Mouse (Mus musculus): Measurements from ENCODE around the gene Gpc1. TPM values are rescaled to one million over a fixed set of nuclear protein-coding genes. Genes with fewer than 3 reads are reported as not detected.

Gene Gpc1
- polyA plus RNA-seq, 1 experiment from 2014 or later = 93.6 TPM

DNA sequence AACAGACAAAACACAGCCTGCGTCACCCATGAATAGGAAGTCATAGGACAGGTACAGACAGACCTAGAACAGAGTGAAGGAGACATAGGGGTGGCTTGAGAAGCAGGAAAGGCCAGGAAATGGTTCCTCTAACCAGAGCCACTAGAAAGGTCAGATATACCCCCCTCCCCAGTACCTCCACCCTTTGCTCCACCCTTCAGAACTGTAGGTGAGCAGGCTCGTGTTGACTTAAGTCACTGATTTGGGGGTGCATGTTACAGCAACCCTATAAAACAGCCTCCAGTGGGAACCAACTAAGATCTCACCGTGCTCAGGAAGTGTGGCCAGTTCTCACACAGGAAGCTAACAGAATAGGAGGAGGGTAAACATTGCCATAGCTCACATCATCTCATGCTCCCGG is 28.1 kb upstream of the Gpc1 start:
- no peak overlapping the region for H3K9ac ChIP-seq
- ATAC-seq (ENCODE audit: insufficient number of reproducible peaks, low FRiP score, low TSS enrichment, low read depth) = no peak
- WGBS = 81% methylated on average over 4 of the region's 4 CpGs

DNA sequence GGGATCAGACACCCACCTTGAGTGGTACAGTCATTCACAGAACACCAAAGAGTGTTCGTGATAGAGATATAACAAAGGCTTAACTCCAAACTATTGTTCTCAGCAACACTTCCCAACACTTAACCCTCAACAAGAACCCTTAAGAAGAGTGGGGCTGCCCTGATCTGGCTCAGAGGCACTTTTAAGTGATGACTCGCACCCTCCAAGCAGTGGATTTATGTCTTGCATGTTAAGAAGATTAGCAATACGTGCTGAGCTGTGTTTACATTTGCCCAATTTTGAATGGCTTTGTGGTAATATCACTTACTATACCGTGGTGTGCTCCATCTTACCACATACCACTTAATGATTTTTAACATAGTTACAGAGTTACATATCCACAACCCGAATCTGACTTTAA is 26.3 kb upstream of the Gpc1 start:
- Histone ChIP-seq H3K27me3 (no peaks in the 10 kb centered on the region), H3K27ac (replicated peaks) (no peak overlapping the region), H3K4me1 (no peaks in the 10 kb centered on the region), H3K4me3 (replicated peaks) (no peak overlapping the region), H3K4me2 (replicated peaks) (no peak overlapping the region), H3K9me3 (replicated peaks) (0 out of 2 replicates have a peak, but pooled peaks cover 6% of the 10 kb centered on the region), H3K9ac (no peak overlapping the region), H3K36me3 (no peaks in the 10 kb centered on the region)
- no peak for ATAC-seq (ENCODE audit: insufficient number of reproducible peaks, low FRiP score, low TSS enrichment, low read depth)
- WGBS = 68% methylated on average over 5 of the region's 5 CpGs

More for the DNA sequence above, 28.1 kb upstream of the Gpc1 start:
- no peaks in the 10 kb centered on the region for H3K9me3 ChIP-seq (replicated peaks)
- H3K4me2 ChIP-seq (replicated peaks) = no peak overlapping the region
- H3K27me3 ChIP-seq = no peaks in the 10 kb centered on the region
- H3K27ac ChIP-seq (replicated peaks) = no peak overlapping the region
- H3K4me1 ChIP-seq = no peaks in the 10 kb centered on the region
- no peak overlapping the region for H3K4me3 ChIP-seq (replicated peaks)
- H3K36me3 ChIP-seq = no peaks in the 10 kb centered on the region

DNA sequence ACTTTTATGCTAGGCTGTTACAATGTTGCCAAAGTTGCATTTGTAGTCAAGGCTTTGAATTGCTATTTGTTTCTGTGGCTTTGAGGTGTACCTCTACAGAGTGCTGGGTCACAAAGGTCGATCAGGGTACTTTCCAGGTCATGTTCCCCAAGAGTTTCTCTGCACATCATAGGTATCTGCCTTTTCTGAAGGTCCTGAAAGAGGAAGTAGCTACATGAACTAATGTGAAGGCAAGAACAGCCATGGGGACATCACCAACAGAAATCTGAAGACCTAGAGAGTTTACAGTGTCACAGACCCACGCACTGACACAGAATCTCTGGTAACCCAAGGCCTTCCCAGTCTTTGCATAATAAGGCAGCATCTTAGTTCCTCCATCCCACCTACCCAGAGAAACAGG is 25.6 kb upstream of the Gpc1 start:
- H3K4me2 ChIP-seq (replicated peaks) = no peak overlapping the region
- H3K4me3 ChIP-seq (replicated peaks) = no peak overlapping the region
- 73% methylated on average over 2 of the region's 2 CpGs for WGBS
- H3K9me3 ChIP-seq (replicated peaks) = 0 out of 2 replicates have a peak, but pooled peaks cover 6% of the 10 kb centered on the region
- no peaks in the 10 kb centered on the region for H3K4me1 ChIP-seq
- no peak overlapping the region for H3K9ac ChIP-seq
- no peak overlapping the region for H3K27ac ChIP-seq (replicated peaks)
- no peaks in the 10 kb centered on the region for H3K36me3 ChIP-seq
- H3K27me3 ChIP-seq = no peaks in the 10 kb centered on the region
- no peak for ATAC-seq (ENCODE audit: insufficient number of reproducible peaks, low FRiP score, low TSS enrichment, low read depth)

DNA sequence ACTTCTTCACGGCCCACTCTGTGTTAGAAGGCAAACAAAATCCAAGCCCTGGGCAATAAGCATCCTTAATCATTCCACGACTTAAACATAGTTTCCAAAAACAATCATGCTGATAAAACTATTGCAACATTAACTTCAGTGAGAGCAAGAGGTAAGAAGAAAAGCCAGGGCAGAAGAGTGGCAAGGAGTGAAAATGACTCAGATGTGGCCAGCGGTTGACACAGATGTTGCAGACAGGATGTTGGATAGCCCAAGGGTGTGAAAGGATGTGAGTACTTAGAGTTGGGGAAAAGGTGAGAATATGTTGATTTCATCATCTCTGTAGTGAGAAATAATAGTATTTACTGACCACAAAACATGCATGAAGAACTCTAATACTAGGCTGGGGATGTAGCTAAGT is 24.7 kb upstream of the Gpc1 start:
- Histone ChIP-seq H3K9me3 (replicated peaks) (0 out of 2 replicates have a peak, but pooled peaks cover 6% of the 10 kb centered on the region), H3K27me3 (no peaks in the 10 kb centered on the region), H3K4me1 (no peaks in the 10 kb centered on the region), H3K9ac (no peak overlapping the region), H3K27ac (replicated peaks) (no peak overlapping the region), H3K4me3 (replicated peaks) (no peak overlapping the region), H3K4me2 (replicated peaks) (no peak overlapping the region), H3K36me3 (no peaks in the 10 kb centered on the region)
- WGBS = 76% methylated on average over 3 of the region's 3 CpGs
- no peak for ATAC-seq (ENCODE audit: insufficient number of reproducible peaks, low FRiP score, low TSS enrichment, low read depth)

DNA sequence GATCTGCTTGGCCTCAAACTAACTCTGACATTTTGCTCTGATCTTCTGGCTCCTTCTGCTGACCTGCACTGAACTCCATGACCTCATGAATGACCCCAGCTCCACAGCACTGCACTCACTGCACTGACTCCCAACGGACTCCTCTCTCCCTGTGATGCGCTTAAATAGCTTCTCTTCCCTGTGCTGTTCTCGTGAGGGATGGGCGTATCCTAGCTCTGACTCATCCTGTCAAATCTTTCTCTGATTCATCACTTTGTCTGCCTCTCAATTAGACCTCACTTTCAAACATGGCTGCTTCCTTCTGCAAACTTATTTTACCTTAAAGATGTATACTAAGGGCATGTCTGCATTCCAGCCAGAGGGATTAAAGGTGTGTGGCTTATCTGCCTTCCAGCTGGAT is 21.8 kb upstream of the Gpc1 start:
- Histone ChIP-seq H3K36me3 (no peaks in the 10 kb centered on the region), H3K27ac (replicated peaks) (no peak overlapping the region), H3K4me2 (replicated peaks) (no peak overlapping the region), H3K4me3 (replicated peaks) (no peak overlapping the region), H3K9ac (no peak overlapping the region), H3K27me3 (no peaks in the 10 kb centered on the region), H3K4me1 (peaks cover 5% of the 10 kb centered on the region), H3K9me3 (replicated peaks) (0 out of 2 replicates have a peak, but pooled peaks cover 6% of the 10 kb centered on the region)
- ATAC-seq (ENCODE audit: insufficient number of reproducible peaks, low FRiP score, low TSS enrichment, low read depth) = no peak
- 81% methylated on average over 4 of the region's 4 CpGs for WGBS

DNA sequence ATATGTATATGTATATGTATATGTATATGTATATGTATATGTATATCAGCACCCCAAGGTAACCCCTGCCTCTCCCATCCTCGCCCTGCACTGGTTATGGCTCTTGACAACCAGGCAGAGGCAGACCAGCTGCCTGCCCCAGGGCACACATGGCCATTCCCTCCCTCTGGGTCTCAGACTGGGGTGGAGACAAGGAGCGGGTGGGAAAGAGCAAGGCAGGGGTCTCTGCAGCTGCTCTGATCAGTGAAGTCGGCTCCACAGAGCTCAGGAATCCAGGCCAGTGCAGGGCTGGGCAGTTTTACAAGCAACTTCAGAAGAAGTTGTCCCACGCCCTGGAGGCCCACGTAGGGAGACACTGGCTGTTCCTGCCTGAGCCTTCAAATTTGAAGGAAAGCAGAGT is 17.1 kb upstream of the Gpc1 start:
- peaks cover 21% of the 10 kb centered on the region for H3K4me1 ChIP-seq
- peak overlapping the region; percentile 80 for H3K27ac ChIP-seq (replicated peaks)
- H3K36me3 ChIP-seq = no peaks in the 10 kb centered on the region
- 0 out of 2 replicates have a peak, but pooled peaks cover 3% of the 10 kb centered on the region for H3K9me3 ChIP-seq (replicated peaks)
- WGBS = 46% methylated on average over 5 of the region's 5 CpGs
- peak; percentile 67 for ATAC-seq (ENCODE audit: insufficient number of reproducible peaks, low FRiP score, low TSS enrichment, low read depth)
- no peaks in the 10 kb centered on the region for H3K27me3 ChIP-seq
- no peak overlapping the region for H3K4me3 ChIP-seq (replicated peaks)
- H3K4me2 ChIP-seq (replicated peaks) = no peak overlapping the region
- no peak overlapping the region for H3K9ac ChIP-seq

DNA sequence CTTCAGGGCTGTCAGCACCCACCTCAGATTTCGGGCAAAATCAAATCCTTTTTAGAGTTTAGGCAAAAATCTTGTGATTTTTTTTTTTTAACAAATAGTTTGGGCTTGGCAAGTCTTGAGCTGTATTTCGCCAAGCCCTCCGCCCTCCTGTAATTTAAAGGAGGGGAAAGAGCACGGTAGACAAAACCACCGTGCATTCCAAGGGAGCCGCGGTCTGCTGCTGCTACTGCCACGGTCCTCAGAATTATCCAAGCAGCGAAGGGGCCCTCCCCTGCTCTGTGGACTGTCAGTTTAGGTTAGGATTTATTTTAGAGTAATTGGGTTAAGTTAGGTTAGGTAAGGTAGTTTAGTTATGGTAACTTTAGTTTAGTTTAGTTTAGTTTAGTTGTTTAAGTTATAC is 16.3 kb upstream of the Gpc1 start:
- Histone ChIP-seq H3K9ac (no peak overlapping the region), H3K4me2 (replicated peaks) (no peak overlapping the region), H3K9me3 (replicated peaks) (no peaks in the 10 kb centered on the region), H3K36me3 (no peaks in the 10 kb centered on the region), H3K27me3 (no peaks in the 10 kb centered on the region), H3K27ac (replicated peaks) (peak overlapping the region; percentile 80), H3K4me3 (replicated peaks) (no peak overlapping the region), H3K4me1 (peaks cover 21% of the 10 kb centered on the region)
- 25% methylated on average over 9 of the region's 9 CpGs for WGBS
- peak; percentile 61; the same call in 1 of the 2 replicates for ATAC-seq (ENCODE audit: insufficient number of reproducible peaks, low FRiP score, low TSS enrichment, low read depth)

DNA sequence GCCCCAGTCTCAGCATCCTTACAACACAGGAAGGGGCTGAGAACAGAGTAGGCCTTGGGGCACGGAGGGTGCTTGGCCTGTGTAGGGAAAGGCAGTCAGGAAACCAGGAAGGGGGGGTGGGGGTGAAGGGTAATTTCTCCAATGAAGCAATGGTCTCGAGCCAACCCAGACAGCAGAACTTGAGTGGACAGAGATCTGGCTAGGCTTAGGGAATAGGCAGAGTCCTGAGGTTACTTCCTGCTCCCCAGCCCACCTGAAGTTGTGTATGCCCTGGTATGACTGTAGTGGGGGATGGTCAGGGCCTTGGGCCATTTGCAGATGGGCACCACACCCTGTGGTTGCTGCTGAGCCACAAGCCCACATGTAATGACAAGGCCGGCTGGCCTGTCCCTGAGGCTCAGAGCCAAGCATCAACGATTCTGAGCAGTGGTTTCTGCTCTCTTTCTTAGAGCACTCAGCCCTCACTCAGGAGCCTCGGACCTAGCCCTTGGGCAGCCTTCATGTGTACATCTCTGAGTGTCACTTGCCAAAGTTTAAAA is 15.6 kb upstream of the Gpc1 start:
- Histone ChIP-seq H3K27ac (replicated peaks) (peak overlapping the region; percentile 80), H3K4me2 (replicated peaks) (no peak overlapping the region), H3K4me3 (replicated peaks) (no peak overlapping the region), H3K36me3 (no peaks in the 10 kb centered on the region), H3K4me1 (peaks cover 21% of the 10 kb centered on the region), H3K27me3 (no peaks in the 10 kb centered on the region), H3K9ac (no peak overlapping the region), H3K9me3 (replicated peaks) (no peaks in the 10 kb centered on the region)
- ATAC-seq (ENCODE audit: insufficient number of reproducible peaks, low FRiP score, low TSS enrichment, low read depth) = peak; percentile 45; the same call in 1 of the 2 replicates
- WGBS = 44% methylated on average over 5 of the region's 5 CpGs

DNA sequence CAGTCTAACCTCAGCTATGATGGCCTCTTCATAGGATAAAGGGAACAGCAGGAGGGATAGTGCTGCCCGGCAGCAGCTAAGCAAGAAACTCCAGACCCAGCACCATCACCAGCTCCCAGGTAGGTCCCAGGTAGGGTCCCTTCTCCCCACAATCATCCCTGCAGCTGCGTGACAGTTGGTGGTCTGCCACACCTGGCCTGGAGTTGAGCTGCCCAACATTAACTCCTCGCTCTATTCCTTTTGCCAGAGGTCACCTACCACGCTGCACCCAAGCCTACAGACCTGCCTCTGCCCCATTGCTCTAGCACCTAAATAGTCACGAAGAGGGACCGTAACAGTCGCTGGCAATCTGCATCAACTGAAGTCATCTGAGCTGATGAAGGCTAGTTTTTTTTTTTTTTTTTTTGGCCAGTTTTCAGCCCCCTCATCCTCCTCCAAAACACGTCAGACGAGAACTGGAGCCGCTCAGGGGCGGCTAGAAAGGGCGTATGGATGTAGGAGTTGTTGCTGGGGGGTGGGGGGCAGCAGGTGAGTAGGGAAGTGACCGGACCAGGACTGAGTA is 738 bp upstream of the Gpc1 start:
- H3K4me3 ChIP-seq (replicated peaks) = peak overlapping the region; percentile 69
- 8% methylated on average over 13 of the region's 13 CpGs for WGBS
- ATAC-seq (ENCODE audit: insufficient number of reproducible peaks, low FRiP score, low TSS enrichment, low read depth) = no peak
- peak overlapping the region; percentile 91 for H3K4me2 ChIP-seq (replicated peaks)
- peaks cover 24% of the 10 kb centered on the region for H3K4me1 ChIP-seq
- no peak overlapping the region; the same call in 1 of the 2 replicates for H3K9ac ChIP-seq
- H3K36me3 ChIP-seq = no peaks in the 10 kb centered on the region
- H3K27ac ChIP-seq (replicated peaks) = peak overlapping the region; percentile 88; the same call in 1 of the 2 replicates
- no peaks in the 10 kb centered on the region; the same call in 1 of the 2 replicates for H3K27me3 ChIP-seq
- no peaks in the 10 kb centered on the region for H3K9me3 ChIP-seq (replicated peaks)

DNA sequence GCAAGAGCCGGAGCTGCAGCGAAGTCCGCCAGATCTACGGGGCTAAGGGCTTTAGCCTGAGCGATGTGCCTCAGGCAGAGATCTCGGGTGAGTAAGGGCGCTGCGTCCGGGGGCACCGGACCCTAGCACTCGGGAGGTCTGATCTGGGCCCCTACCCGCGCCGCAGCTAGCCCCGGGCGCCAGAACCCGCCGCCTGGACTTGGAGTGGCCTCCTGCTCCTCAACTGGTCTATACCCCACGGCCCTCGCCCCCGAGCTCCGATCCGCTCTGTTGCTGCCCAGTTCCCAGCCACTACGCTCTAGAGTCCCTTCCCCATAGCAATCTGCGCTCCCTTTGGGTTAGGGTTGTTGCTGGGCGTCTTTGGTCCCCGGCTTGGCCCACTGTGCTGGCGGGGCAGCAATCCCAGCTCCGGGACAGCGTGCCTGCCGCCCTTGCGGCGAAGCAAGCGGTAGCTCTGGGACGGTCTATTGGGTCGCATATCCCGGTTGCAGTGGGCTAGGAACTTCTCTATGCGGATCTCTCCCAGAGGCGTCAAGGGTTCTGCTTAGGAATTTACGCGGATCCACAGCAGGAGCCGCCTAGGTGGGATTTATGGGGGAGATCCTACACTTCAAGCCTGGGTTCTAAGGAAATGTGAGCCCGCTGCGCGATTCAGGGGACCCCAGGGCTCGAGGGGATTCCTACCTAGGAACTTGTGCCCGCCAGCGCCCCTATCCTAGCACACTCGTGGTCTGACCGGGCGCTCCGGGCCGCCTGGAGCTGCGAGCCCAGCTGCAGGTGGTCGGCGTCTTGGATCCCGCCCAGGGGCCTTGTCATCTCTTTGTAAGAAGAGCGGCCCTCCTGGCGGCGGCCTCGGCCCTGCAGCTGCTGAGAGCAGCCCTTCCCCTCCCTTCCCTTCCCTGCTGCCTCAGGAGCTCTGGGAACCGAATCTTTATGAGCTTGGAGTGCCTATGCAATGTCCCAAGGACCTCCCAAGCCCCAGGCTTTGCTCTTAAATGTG is 866 bp downstream of the Gpc1 start:
- Histone ChIP-seq H3K9me3 (replicated peaks) (no peaks in the 10 kb centered on the region), H3K27me3 (no peaks in the 10 kb centered on the region; the same call in 1 of the 2 replicates), H3K4me1 (peaks cover 28% of the 10 kb centered on the region), H3K27ac (replicated peaks) (peak overlapping the region; percentile 88), H3K9ac (peak overlapping the region; percentile 83), H3K4me3 (replicated peaks) (peak overlapping the region; percentile 69), H3K4me2 (replicated peaks) (peak overlapping the region; percentile 91), H3K36me3 (no peaks in the 10 kb centered on the region)
- peak; percentile 13; the same call in 1 of the 2 replicates for ATAC-seq (ENCODE audit: insufficient number of reproducible peaks, low FRiP score, low TSS enrichment, low read depth)
- under 1% methylated on average over 62 of the region's 62 CpGs for WGBS

Data from embryonic facial prominence, embryonic 15.5 days (tissue).